Mouse (Mus musculus) embryonic fibroblast, embryonic 13.5 days (primary cell): ENCODE results near the gene Mrto4.

Source experiments
- CTCF ChIP-seq: IDR thresholded peaks from 2 replicates; pipeline ENCODE4 v1.5.1; 2011; ENCODE audit warnings: mild to moderate bottlenecking, control low read depth, low read length, moderate library complexity, borderline replicate concordance; ENCODE audit not compliant: insufficient read depth
- POLR2A ChIP-seq: IDR thresholded peaks from 2 replicates; pipeline ENCODE4 v1.6.1; 2011; ENCODE audit warnings: low read depth, mild to moderate bottlenecking, control low read depth, low read length, moderate library complexity

GRCm38 (mm10) chr4:139310899-139311701, 41.3 kb downstream of the Mrto4 start:
- TF ChIP-seq POLR2A (no peak), CTCF (no peak)
